Mouse (Mus musculus) bone marrow, adult 2 months (tissue): Measurements from ENCODE around the gene Prl2c1.
"Not testable (repeated sequence)": the region's sequence is repeated elsewhere in the genome, so short reads cannot be mapped to it uniquely, and the experiment has no call there.

Experiments
- CTCF ChIP-seq: fragments of 200-500 bp; IDR thresholded peaks from 2 replicates; pipeline ENCODE4 v1.5.1; 2011; ENCODE audit warnings: low read length, control low read depth; ENCODE audit not compliant: control insufficient read depth, insufficient read depth
- POLR2A ChIP-seq: fragments of 200-500 bp; IDR thresholded peaks from 2 replicates; pipeline ENCODE4 v1.6.1; 2011; ENCODE audit warnings: low read depth, mild to moderate bottlenecking, control low read depth, low read length, borderline replicate concordance; ENCODE audit not compliant: control insufficient read depth

- not testable (repeated sequence) for TF ChIP-seq CTCF, POLR2A
Measured at GRCm38 (mm10) chr13:27904236-27904635, 55.1 kb downstream of the Prl2c1 start.
